Comparison of ENCODE assay signal across 7 mouse cellular contexts in the genomic region with DNA sequence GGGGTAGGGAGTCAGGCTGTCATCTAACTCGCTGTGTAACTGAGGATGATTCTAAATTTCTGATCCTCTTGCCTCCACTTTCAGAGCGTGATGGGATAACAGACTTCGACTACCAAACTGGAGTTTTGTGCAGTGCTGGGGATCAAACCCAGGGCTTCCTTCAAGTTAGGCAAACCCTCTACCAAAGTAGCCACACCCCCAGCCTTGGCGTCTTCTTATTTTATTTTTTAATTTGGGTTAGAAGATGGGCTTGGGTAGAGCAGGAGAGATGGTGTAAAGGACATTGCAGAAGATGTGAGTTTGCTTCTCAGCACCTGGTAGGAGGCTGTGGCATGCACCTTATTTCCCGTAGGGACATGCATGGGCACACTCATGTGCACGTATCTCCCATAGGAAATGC. TPM values are rescaled to one million over a fixed set of nuclear protein-coding genes. Genes with fewer than 3 reads are reported as not detected.
DNase-seq lines count a peak whose midpoint lies in the region; ATAC-seq and TF ChIP-seq lines count a peak whose summit lies in the region.

No protein-coding gene starts in this region.

- no peaks in the 10 kb centered on the region for H3K36me3 ChIP-seq in lung, embryonic 14.5 days (ENCODE audit: insufficient read depth)
- H3K36me3 ChIP-seq in forebrain, embryonic 11.5 days (ENCODE audit: control insufficient read depth, insufficient read depth, low read length): no peaks in the 10 kb centered on the region
- no peaks in the 10 kb centered on the region for H3K36me3 ChIP-seq in limb, embryonic 10.5 days

- peak overlapping the region; percentile 69 for H3K4me3 ChIP-seq in lung, embryonic 14.5 days (ENCODE audit: low read depth, low read length)
- peak overlapping the region; percentile 51 for H3K4me3 ChIP-seq in forebrain, embryonic 11.5 days (ENCODE audit: low read depth, low read length)
- peak overlapping the region; percentile 79 for H3K4me3 ChIP-seq in limb, embryonic 10.5 days
- peak overlapping the region; percentile 76 for H3K4me3 ChIP-seq in olfactory bulb, adult 2 months (ENCODE audit: insufficient read depth, low read depth, low read length)

- TF ChIP-seq CTCF in lung, embryonic 14.5 days (IDR thresholded peaks at IDR 0.05; ENCODE audit: low read depth): no peak
- TF ChIP-seq CTCF in olfactory bulb, adult 2 months (IDR thresholded peaks at IDR 0.05; ENCODE audit: insufficient read depth, low read depth, low read length): no peak

- H3K4me1 ChIP-seq in lung, embryonic 14.5 days (ENCODE audit: insufficient read depth): peaks cover 6% of the 10 kb centered on the region; the same call in 1 of the 2 replicates
- H3K4me1 ChIP-seq in forebrain, embryonic 11.5 days (replicated peaks; ENCODE audit: control insufficient read depth, insufficient read depth, low read length): no peaks in the 10 kb centered on the region; the same call in 1 of the 2 replicates
- peaks cover 20% of the 10 kb centered on the region for H3K4me1 ChIP-seq in limb, embryonic 10.5 days
- H3K4me1 ChIP-seq in olfactory bulb, adult 2 months (ENCODE audit: control insufficient read depth, insufficient read depth, low read length): peaks cover 18% of the 10 kb centered on the region

- H3K27ac ChIP-seq in lung, embryonic 14.5 days (ENCODE audit: low read depth): peak overlapping the region; percentile 78; the same call in 1 of the 2 replicates
- no peak overlapping the region for H3K27ac ChIP-seq in forebrain, embryonic 11.5 days (ENCODE audit: low read depth, low read length)
- peak overlapping the region; percentile 92 for H3K27ac ChIP-seq in limb, embryonic 10.5 days
- no peak overlapping the region for H3K27ac ChIP-seq in olfactory bulb, adult 2 months (ENCODE audit: insufficient read depth, low read depth, low read length)

- H3K9me3 ChIP-seq in lung, embryonic 14.5 days (ENCODE audit: low read depth, low read length): no peaks in the 10 kb centered on the region
- no peaks in the 10 kb centered on the region for H3K9me3 ChIP-seq in forebrain, embryonic 11.5 days (ENCODE audit: control insufficient read depth, low read length)
- H3K9me3 ChIP-seq in limb, embryonic 10.5 days (replicated peaks): no peaks in the 10 kb centered on the region

- no peak; the same call in 1 of the 2 replicates for TF ChIP-seq POLR2A in olfactory bulb, adult 2 months (IDR thresholded peaks at IDR 0.05; ENCODE audit: insufficient read depth, low read depth, low read length)

- H3K4me2 ChIP-seq in lung, embryonic 14.5 days: peak overlapping the region; percentile 80
- H3K4me2 ChIP-seq in forebrain, embryonic 11.5 days (ENCODE audit: low read depth, low read length, severe bottlenecking): peak overlapping the region; percentile 62

- ATAC-seq in lung, embryonic 14.5 days (ENCODE audit: insufficient read depth): no peak
- ATAC-seq in forebrain, embryonic 11.5 days (replicated peaks; ENCODE audit: low FRiP score): peak; percentile 25

- H3K9ac ChIP-seq in lung, embryonic 14.5 days: peak overlapping the region; percentile 72
- H3K9ac ChIP-seq in forebrain, embryonic 11.5 days (ENCODE audit: low read length): peak overlapping the region; percentile 61

- 26% methylated on average over 6 of the region's 6 CpGs for WGBS in lung, embryonic 14.5 days
- WGBS in forebrain, embryonic 11.5 days: 37% methylated on average over 6 of the region's 6 CpGs
- 38% methylated on average over 6 of the region's 6 CpGs for WGBS in limb, embryonic 10.5 days
- 22% methylated on average over 6 of the region's 6 CpGs for WGBS in olfactory bulb, adult 2 months

- no peaks in the 10 kb centered on the region for H3K27me3 ChIP-seq in lung, embryonic 14.5 days (ENCODE audit: insufficient read depth, low read length)
- H3K27me3 ChIP-seq in forebrain, embryonic 11.5 days (ENCODE audit: control insufficient read depth, insufficient read depth, low read length): no peaks in the 10 kb centered on the region
- H3K27me3 ChIP-seq in limb, embryonic 10.5 days (ENCODE audit: low read depth, poor library complexity, severe bottlenecking): no peaks in the 10 kb centered on the region

- no peak for DNase-seq in lung, embryonic 14.5 days
- DNase-seq in lung, postnatal 36 days: no peak
- DNase-seq in forebrain, embryonic 11.5 days (ENCODE audit: low spot score): no peak
- DNase-seq in limb, embryonic 10.5 days (ENCODE audit: low spot score): no peak
- no peak for DNase-seq in layer of hippocampus, adult 11-12 months (ENCODE audit: low spot score)
- no peak for DNase-seq in gastrocnemius, adult 8-10 months (ENCODE audit: low spot score in 2 of 2)

RNA-seq across cellular contexts. Expression of gene Appl2, which starts 0.5 kb away (rescaled TPM):
- polyA plus RNA-seq in lung, embryonic 14.5 days (2014; fragmentation: Nextera tagmentation; extraction: Ambion mirVana): 33.5 and 35.7 TPM in 2 replicates
- polyA plus RNA-seq in forebrain, embryonic 11.5 days (2014; fragmentation: Nextera tagmentation; extraction: Ambion mirVana): 41.1 and 42.0 TPM in 2 replicates
- 28.7 and 41.0 TPM in 2 replicates for polyA plus RNA-seq in limb, embryonic 10.5 days (2016; fragmentation: Nextera tagmentation; extraction: Ambion mirVana)
- polyA plus RNA-seq in olfactory bulb, adult 2 months (2012; ENCODE audit: insufficient read depth, insufficient read length, low replicate concordance, missing spikeins): not detected in 2 replicates
- total RNA-seq in gastrocnemius, adult 8-10 months (2022): 10 to 100 TPM; 15.9 to 18.4 (median 17.7) TPM

Comparison
In these comparisons a context has a peak if more than half of its experiments do, and no peak if none do; other contexts are left out.
1. H3K27ac ChIP-seq: peak in lung, embryonic 14.5 days (single experiment) and limb, embryonic 10.5 days (single experiment); none in forebrain, embryonic 11.5 days (single experiment) and olfactory bulb, adult 2 months (single experiment).
2. Peak in every context shown above with its lines, with median percentiles within 50 percentile points of each other: H3K4me3 ChIP-seq.